Mouse (Mus musculus) limb, embryonic 15.5 days (tissue): ENCODE results near the gene Brinp1. TPM values are rescaled to one million over a fixed set of nuclear protein-coding genes. Genes with fewer than 3 reads are reported as not detected.
"Not testable (repeated sequence)": the region's sequence is repeated elsewhere in the genome, so short reads cannot be mapped to it uniquely, and the experiment has no call there.

Experiments
- ATAC-seq: fragments of 200-750 bp; cut with Nextera tagmentation; 2 replicates; pipeline ENCODE4 v1.8.0; 2017; ENCODE audit warnings: low read depth, moderate TSS enrichment; ENCODE audit not compliant: insufficient number of reproducible peaks, low FRiP score, low TSS enrichment
- H3K27ac ChIP-seq: fragments of 300-500 bp; sonication (generic); 2 replicates; pipeline ENCODE4 v1.5.1; 2015; ENCODE audit warnings: moderate library complexity, mild to moderate bottlenecking, inconsistent platforms
- H3K27me3 ChIP-seq: fragments of 300-500 bp; sonication (generic); 2 replicates; pipeline ENCODE4 v1.6.1; 2015; ENCODE audit warnings: inconsistent platforms
- H3K36me3 ChIP-seq: fragments of 300-500 bp; sonication (generic); 2 replicates; pipeline ENCODE4 v1.6.1; 2015; ENCODE audit warnings: inconsistent platforms
- H3K4me1 ChIP-seq: fragments of 300-500 bp; sonication (generic); 2 replicates; pipeline ENCODE4 v1.6.1; 2015; ENCODE audit warnings: inconsistent platforms
- H3K4me2 ChIP-seq: fragments of 300-500 bp; sonication (generic); 2 replicates; pipeline ENCODE4 v1.6.1; 2015; ENCODE audit warnings: mild to moderate bottlenecking, inconsistent platforms
- H3K4me3 ChIP-seq: fragments of 300-500 bp; sonication (generic); 2 replicates; pipeline ENCODE4 v1.5.1; 2015; ENCODE audit warnings: mild to moderate bottlenecking, inconsistent platforms
- H3K9ac ChIP-seq: fragments of 300-500 bp; sonication (generic); 2 replicates; pipeline ENCODE4 v1.6.1; 2015; ENCODE audit warnings: inconsistent platforms
- H3K9me3 ChIP-seq: fragments of 300-500 bp; sonication (generic); 2 replicates; pipeline ENCODE4 v1.6.1; 2016; ENCODE audit warnings: inconsistent platforms
- WGBS: fragments of 180-500 bp; shearing (Covaris S2); methylation state at CpG from one replicate; pipeline ENCODE4 v1.1.7; 2015; 5-methylcytosine and 5-hydroxymethylcytosine counted together
- polyA plus RNA-seq: library from polyadenylated mRNA; unstranded; fragments of >200 nt; fragmentation: Nextera tagmentation; extraction: Ambion mirVana; gene quantifications from 2 replicates; pipeline ENCODE4 v1.2.1, GENCODE M21; 2015

Gene Brinp1
- polyA plus RNA-seq, 1 experiment from 2014 or later = 17.0 TPM

- ATAC-seq = no peak
- H3K4me3 ChIP-seq = no peak overlapping the region
- H3K9me3 ChIP-seq = no peaks in the 10 kb centered on the region
- no peak overlapping the region for H3K27ac ChIP-seq
- H3K9ac ChIP-seq = no peak overlapping the region
- WGBS = 51% methylated on average over 3 of the region's 3 CpGs
- H3K27me3 ChIP-seq = no peaks in the 10 kb centered on the region
- no peak overlapping the region for H3K4me2 ChIP-seq
- no peaks in the 10 kb centered on the region; the same call in 1 of the 2 replicates for H3K4me1 ChIP-seq
- no peaks in the 10 kb centered on the region for H3K36me3 ChIP-seq
These were observed 43.3 kb downstream of the Brinp1 start for GRCm38 (mm10) chr4:68910942-68911341.

DNA sequence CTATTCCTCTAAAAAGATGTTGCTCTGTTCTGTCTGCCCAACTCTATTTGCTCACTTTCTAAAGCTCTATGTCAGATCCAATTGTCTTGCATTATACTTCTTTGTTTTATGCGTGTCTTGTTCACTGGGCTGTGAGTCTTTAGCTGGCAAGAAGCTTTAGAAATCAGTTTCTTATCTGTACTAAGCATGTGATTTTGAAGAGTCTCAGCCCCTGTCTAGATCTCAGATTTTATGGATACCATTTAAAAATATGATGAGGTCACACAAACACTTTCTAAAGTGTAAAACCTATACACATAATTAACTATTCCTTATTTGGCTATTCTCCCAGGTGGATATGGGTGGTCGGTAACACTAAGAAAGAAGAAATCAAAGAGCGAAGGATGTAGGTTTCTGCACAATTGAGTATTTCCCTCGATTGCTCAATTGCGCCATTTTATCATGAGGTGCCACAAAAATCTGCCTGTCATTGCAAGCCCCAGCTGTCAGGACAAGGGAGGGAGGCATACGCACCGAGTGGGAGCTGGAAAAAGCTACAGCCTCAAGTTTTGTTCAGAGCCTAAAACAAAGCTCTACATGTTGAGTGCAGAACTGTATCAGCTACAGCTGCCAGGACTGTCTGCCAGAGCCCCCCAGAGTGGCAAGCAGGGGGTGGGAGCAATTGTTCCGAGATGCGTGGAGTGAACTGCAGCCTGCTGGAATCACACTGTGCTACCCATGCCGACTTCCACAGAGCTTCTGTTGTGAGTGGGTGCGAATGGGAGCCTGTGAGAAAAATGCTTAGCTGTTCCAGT, 47.6 kb downstream of the Brinp1 start:
- H3K9ac ChIP-seq = no peak overlapping the region
- H3K27ac ChIP-seq = no peak overlapping the region; the same call in 1 of the 2 replicates
- H3K9me3 ChIP-seq = no peaks in the 10 kb centered on the region
- no peaks in the 10 kb centered on the region; the same call in 1 of the 2 replicates for H3K4me1 ChIP-seq
- no peak overlapping the region for H3K4me3 ChIP-seq
- no peak for ATAC-seq
- WGBS = 57% methylated on average over 11 of the region's 11 CpGs
- no peaks in the 10 kb centered on the region for H3K27me3 ChIP-seq
- no peak overlapping the region for H3K4me2 ChIP-seq
- no peaks in the 10 kb centered on the region for H3K36me3 ChIP-seq

- no peaks in the 10 kb centered on the region for H3K9me3 ChIP-seq
- no peaks in the 10 kb centered on the region for H3K27me3 ChIP-seq
- H3K27ac ChIP-seq = no peak overlapping the region
- H3K4me3 ChIP-seq = no peak overlapping the region
- no peak overlapping the region for H3K4me2 ChIP-seq
- WGBS = 79% methylated on average over 4 of the region's 4 CpGs
- H3K36me3 ChIP-seq = no peaks in the 10 kb centered on the region
- ATAC-seq = no peak
- no peaks in the 10 kb centered on the region for H3K4me1 ChIP-seq
- H3K9ac ChIP-seq = no peak overlapping the region
These were observed 63.7 kb downstream of the Brinp1 start for GRCm38 (mm10) chr4:68890526-68890925.

DNA sequence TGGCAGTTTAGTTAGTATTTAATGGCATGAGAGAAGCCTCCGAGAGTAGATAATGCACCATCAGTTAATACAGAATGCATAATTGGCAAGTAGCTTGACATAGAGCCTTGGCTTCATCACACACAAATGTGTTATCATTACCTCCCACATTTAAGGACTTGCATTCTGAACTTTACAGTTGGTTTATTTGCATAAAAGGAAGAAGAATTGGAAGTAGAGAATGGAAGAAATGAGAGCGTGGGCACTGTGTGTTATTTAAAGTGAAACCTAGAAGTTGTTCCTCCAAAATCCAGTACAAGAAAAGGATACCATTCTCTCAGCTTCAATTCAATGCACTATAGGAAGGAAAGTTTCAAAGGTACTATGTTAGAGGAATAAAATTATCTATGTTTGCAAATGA, 67.9 kb downstream of the Brinp1 start:
- no peak overlapping the region for H3K9ac ChIP-seq
- H3K4me3 ChIP-seq = no peak overlapping the region
- no peak overlapping the region for H3K27ac ChIP-seq
- no peak overlapping the region for H3K4me2 ChIP-seq
- no peak for ATAC-seq
- H3K27me3 ChIP-seq = no peaks in the 10 kb centered on the region
- H3K4me1 ChIP-seq = no peaks in the 10 kb centered on the region
- WGBS = 87% methylated on average over 2 of the region's 2 CpGs
- no peaks in the 10 kb centered on the region for H3K9me3 ChIP-seq
- H3K36me3 ChIP-seq = no peaks in the 10 kb centered on the region

GRCm38 (mm10) chr4:68872028-68872427, 82.2 kb downstream of the Brinp1 start:
- no peaks in the 10 kb centered on the region for H3K4me1 ChIP-seq
- H3K27ac ChIP-seq = no peak overlapping the region
- H3K4me2 ChIP-seq = no peak overlapping the region
- no peak for ATAC-seq
- no peak overlapping the region for H3K4me3 ChIP-seq
- no peaks in the 10 kb centered on the region for H3K27me3 ChIP-seq
- H3K36me3 ChIP-seq = no peaks in the 10 kb centered on the region
- H3K9me3 ChIP-seq = no peaks in the 10 kb centered on the region
- no peak overlapping the region for H3K9ac ChIP-seq

- no peaks in the 10 kb centered on the region for H3K9me3 ChIP-seq
- no peak overlapping the region for H3K4me3 ChIP-seq
- no peaks in the 10 kb centered on the region for H3K27me3 ChIP-seq
- no peak overlapping the region for H3K9ac ChIP-seq
- no peak overlapping the region for H3K27ac ChIP-seq
- 77% methylated on average over 4 of the region's 4 CpGs for WGBS
- no peaks in the 10 kb centered on the region for H3K36me3 ChIP-seq
- no peak for ATAC-seq
- H3K4me2 ChIP-seq = no peak overlapping the region
- no peaks in the 10 kb centered on the region for H3K4me1 ChIP-seq
These were observed 88.9 kb downstream of the Brinp1 start for GRCm38 (mm10) chr4:68865135-68865767.

DNA sequence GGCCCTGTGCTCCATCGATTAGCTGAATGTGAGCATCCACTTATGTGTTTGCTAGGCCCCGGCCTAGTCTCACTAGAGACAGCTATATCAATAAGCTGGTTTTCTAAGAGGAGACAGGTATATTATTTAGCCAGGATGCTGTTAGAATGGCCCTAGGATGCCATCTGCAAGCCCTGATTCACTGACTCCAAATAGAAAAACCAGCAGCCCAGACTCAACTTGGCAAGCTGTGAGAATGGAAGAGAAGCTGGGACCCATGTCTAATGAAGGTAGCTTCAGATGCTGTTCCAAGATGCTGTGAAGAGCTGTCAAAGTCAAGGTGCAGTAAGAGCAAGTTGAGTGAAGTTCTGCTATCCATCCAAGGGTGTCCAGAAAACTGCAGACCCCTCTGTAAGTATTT, 89.5 kb downstream of the Brinp1 start:
- Histone ChIP-seq H3K4me2 (no peak overlapping the region), H3K9ac (no peak overlapping the region), H3K27ac (no peak overlapping the region), H3K4me1 (no peaks in the 10 kb centered on the region), H3K9me3 (no peaks in the 10 kb centered on the region), H3K27me3 (no peaks in the 10 kb centered on the region), H3K36me3 (no peaks in the 10 kb centered on the region), H3K4me3 (no peak overlapping the region)
- ATAC-seq = no peak
- WGBS = 90% methylated on average over 2 of the region's 2 CpGs

GRCm38 (mm10) chr4:68856868-68857267, 97.3 kb downstream of the Brinp1 start:
- no peak for ATAC-seq
- Histone ChIP-seq H3K4me1 (no peaks in the 10 kb centered on the region), H3K9ac (no peak overlapping the region), H3K27me3 (no peaks in the 10 kb centered on the region), H3K4me3 (no peak overlapping the region), H3K9me3 (no peaks in the 10 kb centered on the region), H3K4me2 (no peak overlapping the region), H3K36me3 (no peaks in the 10 kb centered on the region), H3K27ac (no peak overlapping the region)
- WGBS = 44% methylated on average over 1 of the region's 1 CpGs

- ATAC-seq = no peak
- no peak overlapping the region for H3K4me2 ChIP-seq
- H3K9me3 ChIP-seq = no peaks in the 10 kb centered on the region
- 52% methylated on average over 3 of the region's 3 CpGs for WGBS
- no peak overlapping the region for H3K4me3 ChIP-seq
- no peaks in the 10 kb centered on the region for H3K4me1 ChIP-seq
- no peaks in the 10 kb centered on the region for H3K36me3 ChIP-seq
- H3K27ac ChIP-seq = no peak overlapping the region
- no peaks in the 10 kb centered on the region for H3K27me3 ChIP-seq
- no peak overlapping the region for H3K9ac ChIP-seq
These were observed 104.5 kb downstream of the Brinp1 start for GRCm38 (mm10) chr4:68849671-68850070.

DNA sequence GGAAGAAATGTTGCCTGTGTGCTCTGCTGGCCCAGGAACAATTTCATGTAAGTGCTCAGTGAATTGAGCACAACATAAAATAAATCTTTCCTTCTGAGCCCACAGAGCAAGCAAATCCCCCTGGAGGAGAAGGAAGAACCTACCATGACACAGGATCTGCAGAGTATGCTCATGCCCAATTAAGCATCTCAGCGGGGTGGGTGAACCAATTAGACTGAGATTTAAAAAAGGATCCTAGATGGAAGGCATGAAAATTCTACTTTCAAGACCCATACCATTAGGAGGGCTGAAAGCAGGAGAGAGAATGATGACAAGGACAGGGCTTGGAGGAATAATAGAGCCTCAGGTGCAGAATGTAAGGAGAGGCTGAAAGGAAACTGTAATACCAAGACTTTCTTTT, 107.2 kb downstream of the Brinp1 start:
- Histone ChIP-seq H3K9ac (no peak overlapping the region), H3K4me2 (no peak overlapping the region), H3K36me3 (no peaks in the 10 kb centered on the region), H3K4me1 (no peaks in the 10 kb centered on the region), H3K27ac (no peak overlapping the region), H3K9me3 (no peaks in the 10 kb centered on the region), H3K27me3 (no peaks in the 10 kb centered on the region), H3K4me3 (no peak overlapping the region)
- 63% methylated on average over 1 of the region's 1 CpGs for WGBS
- no peak for ATAC-seq

GRCm38 (mm10) chr4:68845964-68846363, 108.2 kb downstream of the Brinp1 start:
- Histone ChIP-seq H3K9me3 (no peaks in the 10 kb centered on the region), H3K4me3 (no peak overlapping the region), H3K27me3 (no peaks in the 10 kb centered on the region), H3K4me1 (no peaks in the 10 kb centered on the region), H3K4me2 (no peak overlapping the region), H3K27ac (no peak overlapping the region), H3K9ac (no peak overlapping the region), H3K36me3 (no peaks in the 10 kb centered on the region)
- ATAC-seq = no peak
- WGBS = 50% methylated on average over 3 of the region's 3 CpGs

GRCm38 (mm10) chr4:68813997-68814396, 140.2 kb downstream of the Brinp1 start:
- H3K27ac ChIP-seq, ATAC-seq, H3K4me2 ChIP-seq, H3K27me3 ChIP-seq, H3K9me3 ChIP-seq, H3K4me1 ChIP-seq, H3K36me3 ChIP-seq, H3K4me3 ChIP-seq, H3K9ac ChIP-seq: not testable (repeated sequence)
